Mouse (Mus musculus) gastrocnemius, postnatal 36 days (tissue): ENCODE measurements around the gene Gsta2. TPM values are rescaled to one million over a fixed set of nuclear protein-coding genes. Genes with fewer than 3 reads are reported as not detected.

Source experiments
- DNase-seq, 2 experiments: peaks; one replicate each; pipeline ENCODE4 v3.0.0; 2022
- intact Hi-C: fragments of 180-260 bp; cut with DNase I; formaldehyde crosslinking; loops from one replicate; pipeline ENCODE4 v1.15.1; 2025
- long read RNA-seq, 2 experiments: library from polyadenylated mRNA; stranded (forward); transcript quantifications; one replicate each; pipeline ENCODE4 v2.0.0; 2021
- total RNA-seq, 2 experiments: library from RNA; stranded (reverse); gene quantifications; 2 replicates each; pipeline ENCODE4 v1.2.3; 2021

Gene Gsta2
- total RNA-seq, result not detected
- long read RNA-seq, experiment 1, result 0 reads
- long read RNA-seq, experiment 2, partial matches to known transcripts, result 0 of 2 reads
- long read RNA-seq, experiment 2, other reads (novel, unspliced or antisense), result 2 of 2 reads

DNA sequence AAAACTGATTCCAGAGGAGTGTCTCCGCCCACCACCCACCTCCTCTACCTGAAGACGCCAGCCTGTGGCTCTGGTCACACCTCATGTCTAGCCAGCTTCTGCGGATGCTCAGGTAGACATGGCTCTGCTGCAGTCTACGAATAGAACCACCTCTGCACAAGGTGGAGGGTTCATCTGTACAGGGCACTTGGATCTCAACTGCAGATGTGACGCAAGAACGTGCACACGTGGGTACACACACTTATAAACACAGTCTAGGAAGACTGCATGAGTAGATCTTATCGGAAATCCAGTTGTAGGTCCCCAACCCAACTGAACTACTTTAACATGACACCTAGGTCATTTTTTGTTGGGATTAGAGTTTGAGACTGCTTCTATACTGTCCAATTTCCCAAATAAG is at the start of gene Gsta2:
TSS of gene Gsta2 (minus strand) at position 178 of the 400 bp plus-strand sequence.
- DNase-seq, result no peak
- intact Hi-C loops, result loop anchor here (10.0 kb wide), 1 partner anchor 199 kb away; no protein-coding TSS in a partner anchor

- DNase-seq, result no peak
- intact Hi-C loops, result no loop called here
These were observed 46.0 kb upstream of the Gsta2 start for GRCm38 (mm10) chr9:78401596-78401995.

- intact Hi-C loops, result no loop called here
- DNase-seq, result no peak
These were observed 45.0 kb upstream of the Gsta2 start for GRCm38 (mm10) chr9:78400570-78400969.

DNA sequence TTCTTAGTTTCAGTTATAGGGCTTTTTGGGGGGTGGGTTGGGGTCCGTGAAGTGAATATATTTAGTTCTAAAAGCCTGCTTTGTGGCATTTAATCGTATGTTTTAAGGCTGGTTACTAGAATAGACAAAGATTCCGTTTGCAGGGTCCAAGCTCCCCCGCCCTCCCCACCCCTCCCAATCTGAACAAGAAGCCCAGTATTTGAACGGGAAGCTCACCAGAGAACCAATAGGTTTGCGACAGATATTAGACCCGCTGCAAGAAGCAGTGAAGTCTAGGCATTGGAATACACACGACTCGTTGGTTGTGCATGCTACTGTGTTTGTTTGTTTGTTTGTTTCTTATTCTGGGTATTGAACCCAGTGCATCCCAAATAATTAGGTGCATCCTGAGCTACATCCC is 40.9 kb upstream of the Gsta2 start:
- DNase-seq, result no peak
- intact Hi-C loops, result no loop called here

DNA sequence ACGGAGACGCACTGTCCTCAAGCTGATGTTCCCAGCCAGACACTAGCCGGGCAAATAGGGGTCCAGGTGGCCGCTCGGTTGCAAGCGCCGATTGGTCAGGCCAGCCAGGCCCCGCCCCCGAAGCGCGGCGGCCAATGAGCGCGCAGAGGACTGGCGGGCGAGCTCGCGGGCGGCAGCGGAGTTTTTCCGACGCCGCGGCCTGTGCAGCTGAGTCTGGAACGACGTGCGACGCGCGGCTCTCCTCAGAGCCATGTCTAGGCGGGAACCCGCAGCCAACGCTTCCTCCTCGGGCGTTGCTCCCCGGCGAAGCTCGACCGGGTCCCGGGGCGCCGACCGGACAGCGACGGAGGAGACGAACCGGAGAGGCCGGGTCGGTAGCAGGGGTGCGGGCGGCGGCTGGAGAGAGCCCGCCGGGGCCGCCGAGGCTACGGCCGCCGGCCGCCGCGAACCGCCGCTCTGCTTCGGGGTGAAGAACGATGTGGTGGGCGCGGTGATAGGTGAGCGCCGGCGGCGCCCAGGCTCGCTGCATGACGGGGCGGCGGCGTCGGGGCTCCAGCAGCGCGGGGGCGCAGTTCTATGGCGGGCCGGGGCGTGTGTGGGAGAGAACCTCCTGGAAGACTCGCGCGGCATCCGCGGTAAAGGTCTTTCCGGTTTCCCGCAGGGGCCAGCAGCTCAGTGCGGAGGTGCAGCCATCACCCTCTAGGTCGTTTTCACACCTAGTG is 40.2 kb upstream of the Gsta2 start, which contains the start of gene Ddx43:
TSS of gene Ddx43 (plus strand) at position 148 of the 722 bp plus-strand sequence.
- DNase-seq, result no peak
- intact Hi-C loops, result no loop called here

DNA sequence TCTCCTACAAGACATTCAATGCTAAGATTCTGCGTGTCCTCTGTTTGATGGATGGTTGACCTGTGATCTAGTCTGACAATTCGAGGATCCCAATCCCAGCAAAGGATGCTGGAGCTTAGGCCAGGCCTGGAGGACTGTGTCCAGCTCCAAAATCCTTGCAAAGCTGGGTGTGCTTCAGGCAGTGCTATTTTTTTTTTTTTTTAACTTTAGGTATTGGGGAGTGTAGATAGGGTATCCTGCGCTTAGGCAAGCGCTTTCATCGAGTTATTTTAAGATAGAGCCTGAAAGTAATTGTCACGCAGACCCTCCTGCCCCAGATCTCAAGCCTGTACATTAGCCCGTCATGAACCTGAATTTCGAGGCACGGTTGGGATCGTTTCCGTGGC is 39.6 kb upstream of the Gsta2 start:
- DNase-seq, result no peak
- intact Hi-C loops, result no loop called here

- no peak for DNase-seq
- intact Hi-C loops, result no loop called here
These were observed 39.0 kb upstream of the Gsta2 start for GRCm38 (mm10) chr9:78394602-78395001.

- intact Hi-C loops, result no loop called here
- DNase-seq, result no peak
These were observed 38.2 kb upstream of the Gsta2 start for GRCm38 (mm10) chr9:78393741-78394140.

DNA sequence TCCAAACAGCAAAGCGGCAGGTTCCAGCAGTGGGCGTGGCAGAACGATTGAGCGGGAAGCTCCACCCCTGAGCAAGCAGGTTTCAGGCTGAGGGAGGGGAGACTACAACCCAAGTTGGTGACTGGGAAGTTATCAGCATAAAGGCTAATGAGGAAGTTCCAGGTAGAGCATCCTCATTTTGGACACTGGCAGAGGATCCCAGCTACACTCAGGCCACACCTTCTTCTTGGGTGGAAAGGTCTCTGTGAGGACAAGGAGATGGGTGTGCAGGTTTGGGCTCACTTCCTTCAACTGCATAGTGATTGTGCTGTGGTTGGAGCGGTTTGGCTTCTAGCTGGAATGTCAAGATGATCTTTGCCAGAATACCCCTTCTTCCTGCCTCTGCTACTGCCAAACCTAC is 34.4 kb upstream of the Gsta2 start:
- intact Hi-C loops, result no loop called here
- DNase-seq, result no peak

- DNase-seq, result no peak
- intact Hi-C loops, result no loop called here
These were observed 31.4 kb upstream of the Gsta2 start for GRCm38 (mm10) chr9:78386947-78387346.

DNA sequence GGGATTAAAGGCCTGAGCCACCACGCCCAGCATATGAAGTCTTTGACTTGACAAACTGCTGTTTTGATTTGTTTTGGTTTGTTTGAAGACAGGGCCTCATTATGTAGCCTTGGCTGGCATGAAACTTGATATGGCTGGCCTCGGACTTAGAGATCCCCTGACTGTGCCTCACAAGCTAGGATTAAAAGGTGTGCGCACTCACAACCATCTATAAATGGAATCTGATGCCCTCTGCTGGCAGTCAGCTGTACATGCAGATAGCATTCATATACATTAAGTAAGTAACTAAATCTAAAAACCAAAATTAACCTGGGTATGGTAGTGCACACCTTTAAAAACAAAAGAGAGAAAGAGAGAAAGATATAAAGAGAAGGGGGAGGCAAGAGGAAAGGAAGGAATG is 30.3 kb upstream of the Gsta2 start:
- intact Hi-C loops, result no loop called here
- DNase-seq, result no peak

- DNase-seq, result no peak
- intact Hi-C loops, result no loop called here
These were observed 22.7 kb upstream of the Gsta2 start, which contains the start of gene Ooep for GRCm38 (mm10) chr9:78378113-78378785. Gene Ooep (minus strand): TSS chr9:78378725.

DNA sequence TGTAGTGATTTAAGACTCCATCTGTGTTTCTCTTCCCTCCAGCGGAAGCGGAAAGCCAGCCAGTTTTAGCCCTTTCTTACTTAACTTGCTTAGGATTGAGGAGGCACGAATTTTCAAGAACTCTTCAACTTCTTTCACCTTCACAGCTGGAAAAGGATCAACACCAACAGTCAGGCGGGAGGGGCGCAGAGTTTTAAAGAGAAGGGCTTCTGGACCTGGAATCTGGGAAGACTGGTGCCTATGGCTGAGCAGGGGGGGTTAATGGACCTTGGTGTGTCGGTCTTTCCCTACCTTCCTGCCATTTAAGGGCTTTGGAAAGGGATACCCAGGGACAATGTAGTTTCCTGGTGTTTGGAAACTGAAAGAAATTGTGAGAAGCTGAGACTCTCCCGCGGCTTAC is 22.0 kb upstream of the Gsta2 start:
- no peak for DNase-seq
- intact Hi-C loops, result no loop called here

DNA sequence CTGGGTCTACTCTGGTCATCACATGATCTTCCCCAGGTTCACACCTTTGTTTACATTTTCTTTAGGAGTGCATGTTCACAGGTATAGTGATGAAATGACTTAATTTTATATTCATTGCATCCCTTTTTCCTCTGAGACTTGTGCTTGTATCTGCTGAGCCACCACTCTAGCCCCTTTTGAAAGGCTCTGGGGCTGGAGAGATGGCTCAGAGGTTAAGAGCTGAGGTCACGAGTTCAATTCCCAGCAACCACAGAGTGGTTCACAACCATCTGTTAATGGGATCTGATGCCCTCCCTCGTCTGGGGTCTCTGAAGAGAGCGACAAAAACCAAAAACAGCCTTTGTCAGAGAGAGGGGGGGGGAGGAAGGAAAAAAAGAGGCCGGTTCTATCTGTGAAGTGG is 19.9 kb upstream of the Gsta2 start:
- intact Hi-C loops, result no loop called here
- DNase-seq, result no peak

- no peak for DNase-seq
- intact Hi-C loops, result no loop called here
These were observed 19.3 kb upstream of the Gsta2 start for GRCm38 (mm10) chr9:78374885-78375389.

DNA sequence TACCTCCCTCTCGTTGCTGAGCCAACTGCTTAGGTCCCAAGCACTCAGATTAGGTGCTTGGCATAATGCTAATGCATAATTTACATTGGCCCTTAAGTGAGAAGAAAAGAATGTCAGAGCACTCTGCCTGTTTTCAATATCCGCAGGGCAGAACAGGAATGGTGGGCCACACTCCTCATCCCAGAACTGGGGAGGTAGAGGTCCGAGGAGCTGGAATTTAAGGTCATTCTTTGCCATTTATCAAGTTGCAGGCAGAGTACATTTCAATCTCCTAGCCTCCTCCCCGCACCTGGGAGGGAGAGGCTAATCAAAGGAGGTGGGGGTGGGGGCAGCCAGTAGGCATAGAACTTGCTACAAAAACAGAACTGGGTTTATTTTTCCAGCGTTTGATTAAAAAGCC is 18.8 kb upstream of the Gsta2 start:
- intact Hi-C loops, result no loop called here
- no peak for DNase-seq

- DNase-seq, result no peak
- intact Hi-C loops, result no loop called here
These were observed 17.4 kb upstream of the Gsta2 start for GRCm38 (mm10) chr9:78372827-78373504.

- DNase-seq, result no peak
- intact Hi-C loops, result no loop called here
These were observed 15.9 kb upstream of the Gsta2 start for GRCm38 (mm10) chr9:78371441-78371840.

DNA sequence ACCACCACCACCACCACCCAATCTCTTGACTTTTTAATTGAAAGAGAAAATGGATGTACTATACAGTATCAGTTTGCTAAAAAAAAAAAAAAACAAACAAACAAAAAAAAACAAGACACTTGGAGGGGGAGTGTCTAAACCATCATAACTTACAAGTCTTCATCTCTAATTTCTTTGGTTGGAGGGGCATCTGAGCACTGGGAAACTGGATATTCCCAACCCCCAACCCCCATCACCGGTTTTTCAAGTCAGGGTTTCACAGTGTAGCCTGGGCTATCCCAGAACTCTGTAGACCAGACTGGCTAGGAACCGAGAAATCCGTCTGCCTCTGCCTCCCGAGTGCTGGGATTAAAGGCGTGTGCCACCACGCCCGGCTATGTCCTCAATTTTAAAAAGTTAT is 14.2 kb upstream of the Gsta2 start:
- intact Hi-C loops, result no loop called here
- no peak for DNase-seq

DNA sequence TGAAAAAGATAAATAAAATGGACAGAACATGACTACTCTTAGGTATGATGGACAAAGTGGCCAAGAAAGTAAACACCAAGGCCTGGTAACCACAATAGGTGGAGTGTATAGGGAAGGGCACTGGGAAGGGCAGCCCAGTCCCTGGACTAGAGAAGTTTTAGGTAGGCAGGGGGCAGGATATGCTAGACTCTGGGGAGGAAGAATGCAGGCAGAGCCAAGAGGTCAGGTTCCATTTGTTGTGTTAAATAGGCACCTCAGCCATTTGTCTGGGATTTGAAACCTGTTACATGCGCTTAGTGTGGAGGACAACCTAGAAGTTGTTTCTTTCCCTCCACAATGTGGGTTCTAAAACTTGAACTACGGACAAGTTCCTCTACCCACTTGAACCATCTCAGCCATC is 13.8 kb upstream of the Gsta2 start:
- DNase-seq, result no peak
- intact Hi-C loops, result no loop called here

DNA sequence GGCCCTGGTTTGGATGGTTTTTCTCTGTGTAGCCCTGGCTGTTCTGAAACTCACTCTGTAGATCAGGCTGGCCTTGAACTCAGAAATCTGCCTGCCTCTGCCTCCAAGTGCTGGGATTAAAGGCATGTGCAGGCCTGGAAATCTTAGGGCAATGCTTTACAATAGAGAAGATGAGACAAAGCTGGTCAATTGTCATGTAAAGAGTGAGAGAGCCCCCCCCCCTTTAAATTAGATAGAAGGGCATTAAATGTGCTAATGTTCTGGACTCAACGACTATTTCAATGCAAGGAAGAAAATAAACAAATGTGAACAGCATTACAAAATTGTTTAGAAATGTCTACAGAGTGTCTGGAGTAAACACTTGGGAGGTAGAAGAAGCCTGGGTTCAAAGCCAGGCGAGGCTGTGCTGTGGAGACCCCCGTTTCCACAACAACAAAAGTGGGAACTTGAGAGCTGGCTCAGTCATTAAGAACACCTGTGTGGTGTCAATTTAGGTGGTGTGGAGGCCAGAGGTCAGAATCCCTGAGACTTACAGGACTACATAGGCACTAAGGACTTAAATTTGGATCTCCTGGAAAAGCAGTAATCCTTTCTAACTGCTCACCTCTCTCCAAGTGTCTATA is 13.2 kb upstream of the Gsta2 start:
- no peak for DNase-seq
- intact Hi-C loops, result no loop called here
